ENCODE assay signal across 8 mouse cellular contexts in the genomic region with DNA sequence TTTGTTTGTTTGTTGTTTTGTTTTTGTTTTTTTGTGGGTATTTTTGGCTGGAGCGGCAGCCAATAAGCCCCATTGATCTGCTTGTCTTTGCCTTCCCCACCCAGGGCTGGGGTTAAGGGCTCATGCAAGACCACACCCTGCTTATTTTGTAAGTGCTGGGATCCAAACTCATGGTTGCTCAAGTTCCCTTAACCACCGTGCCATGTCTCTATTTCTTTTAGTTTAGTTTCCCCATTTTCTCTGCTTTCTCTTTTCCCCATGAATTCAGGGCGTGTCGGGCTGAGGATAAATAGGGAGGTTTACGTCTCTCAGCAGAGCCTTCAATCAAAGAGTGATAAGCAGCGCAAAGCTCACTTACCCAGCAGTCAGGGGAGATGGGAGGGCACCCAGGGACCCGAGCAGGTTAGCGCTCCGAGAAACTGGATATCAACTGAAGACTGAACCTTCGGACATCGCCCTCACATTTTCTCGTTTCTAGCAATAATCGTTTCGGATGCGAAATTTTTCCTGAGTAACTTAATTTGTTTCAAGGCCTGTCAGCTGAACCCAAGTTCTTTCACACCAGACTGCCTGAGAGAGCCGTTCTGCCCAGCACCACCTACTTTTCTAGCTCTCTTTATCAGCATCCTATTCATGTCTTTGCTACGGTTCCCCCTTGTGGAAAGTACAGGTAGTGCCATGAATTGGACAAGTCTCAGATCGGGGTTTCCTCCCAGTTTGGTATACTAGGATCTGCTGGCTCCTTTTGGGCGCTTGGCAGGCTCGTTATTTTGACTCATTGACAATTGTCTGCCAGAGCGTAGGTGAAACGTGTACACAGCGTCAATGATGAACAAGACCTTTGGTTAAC. TPM values are rescaled to one million over a fixed set of nuclear protein-coding genes. Genes with fewer than 3 reads are reported as not detected.
DNase-seq lines count a peak whose midpoint lies in the region; ATAC-seq and TF ChIP-seq lines count a peak whose summit lies in the region.

No protein-coding gene starts in this region.

- no peaks in the 10 kb centered on the region for H3K27me3 ChIP-seq in embryonic facial prominence, embryonic 14.5 days (replicated peaks; ENCODE audit: control insufficient read depth, insufficient read depth, low read length)
- H3K27me3 ChIP-seq in limb, embryonic 12.5 days, result no peaks in the 10 kb centered on the region
- no peaks in the 10 kb centered on the region for H3K27me3 ChIP-seq in midbrain, embryonic 14.5 days (ENCODE audit: control insufficient read depth, insufficient read depth, low read length)
- peaks cover 5% of the 10 kb centered on the region for H3K27me3 ChIP-seq in spleen, adult 2 months (ENCODE audit: control insufficient read depth, insufficient read depth, low read length)

- H3K4me3 ChIP-seq in bone marrow macrophage, adult 2 months (ENCODE audit: insufficient read depth, low read length), result peak overlapping the region; percentile 48
- H3K4me3 ChIP-seq in embryonic facial prominence, embryonic 14.5 days (ENCODE audit: low read depth, low read length), result peak overlapping the region; percentile 12; the same call in 1 of the 2 replicates
- no peak overlapping the region for H3K4me3 ChIP-seq in limb, embryonic 12.5 days (replicated peaks)
- no peak overlapping the region for H3K4me3 ChIP-seq in midbrain, embryonic 14.5 days (replicated peaks; ENCODE audit: low read depth, low read length)
- H3K4me3 ChIP-seq in spleen, adult 2 months (ENCODE audit: extremely low read depth, insufficient read depth, insufficient read length), result no peak overlapping the region

- TF ChIP-seq POLR2A in bone marrow macrophage, adult 2 months (IDR thresholded peaks at IDR 0.05; ENCODE audit: borderline replicate concordance, low read depth, low read length), result no peak
- no peak for TF ChIP-seq POLR2A in spleen, adult 2 months (IDR thresholded peaks at IDR 0.05; ENCODE audit: low read depth, low read length)

- WGBS in embryonic facial prominence, embryonic 14.5 days, result 18% methylated on average over 23 of the region's 23 CpGs
- 26% methylated on average over 23 of the region's 23 CpGs for WGBS in limb, embryonic 12.5 days
- 20% methylated on average over 23 of the region's 23 CpGs for WGBS in midbrain, embryonic 14.5 days
- 29% methylated on average over 23 of the region's 23 CpGs for WGBS in spleen, adult 2 months

- ATAC-seq in embryonic facial prominence, embryonic 14.5 days (ENCODE audit: low read depth), result peak; percentile 51; the same call in 1 of the 2 replicates
- ATAC-seq in limb, embryonic 12.5 days (ENCODE audit: insufficient number of reproducible peaks, insufficient read depth, low FRiP score, low TSS enrichment, low read depth), result no peak
- peak; percentile 28; the same call in 1 of the 2 replicates for ATAC-seq in midbrain, embryonic 14.5 days (ENCODE audit: low FRiP score, low TSS enrichment)

- peak overlapping the region; percentile 42 for H3K4me2 ChIP-seq in embryonic facial prominence, embryonic 14.5 days (ENCODE audit: low read depth, low read length)
- 0 out of 2 replicates have a peak overlapping the region, but pooled peaks have one; percentile 9 for H3K4me2 ChIP-seq in limb, embryonic 12.5 days
- peak overlapping the region; percentile 29 for H3K4me2 ChIP-seq in midbrain, embryonic 14.5 days (ENCODE audit: low read length)

- H3K36me3 ChIP-seq in embryonic facial prominence, embryonic 14.5 days (ENCODE audit: control insufficient read depth, insufficient read depth, low read length), result no peaks in the 10 kb centered on the region
- no peaks in the 10 kb centered on the region for H3K36me3 ChIP-seq in limb, embryonic 12.5 days
- H3K36me3 ChIP-seq in midbrain, embryonic 14.5 days (ENCODE audit: control insufficient read depth, insufficient read depth, low read length), result no peaks in the 10 kb centered on the region
- H3K36me3 ChIP-seq in spleen, adult 2 months (ENCODE audit: control insufficient read depth, insufficient read depth, low read length), result no peaks in the 10 kb centered on the region

- no peak; the same call in 1 of the 2 replicates for TF ChIP-seq CTCF in bone marrow macrophage, adult 2 months (IDR thresholded peaks at IDR 0.05; ENCODE audit: low read depth, low read length)
- peak; percentile 25; the same call in 1 of the 2 replicates for TF ChIP-seq CTCF in spleen, adult 2 months (IDR thresholded peaks at IDR 0.05; ENCODE audit: extremely low read depth, insufficient read depth, insufficient read length, insufficient replicate concordance)

- no peak overlapping the region for H3K9ac ChIP-seq in embryonic facial prominence, embryonic 14.5 days (ENCODE audit: low read depth, low read length)
- H3K9ac ChIP-seq in limb, embryonic 12.5 days (replicated peaks), result no peak overlapping the region
- H3K9ac ChIP-seq in midbrain, embryonic 14.5 days (replicated peaks; ENCODE audit: low read length), result no peak overlapping the region

- no peaks in the 10 kb centered on the region for H3K9me3 ChIP-seq in embryonic facial prominence, embryonic 14.5 days (ENCODE audit: control insufficient read depth, low read length)
- no peaks in the 10 kb centered on the region for H3K9me3 ChIP-seq in limb, embryonic 12.5 days
- no peaks in the 10 kb centered on the region for H3K9me3 ChIP-seq in midbrain, embryonic 14.5 days (ENCODE audit: control insufficient read depth, low read length)

- peak; percentile 73 to 81 for DNase-seq in B cell, adult 2 months
- DNase-seq in embryonic facial prominence, embryonic 14.5 days (ENCODE audit: low spot score), result peak; percentile 91
- peak; percentile 72 to 89 for DNase-seq in heart, adult 9 months (ENCODE audit: low spot score in 2 of 2)
- DNase-seq in kidney, adult 9 months, result peak; percentile 90
- DNase-seq in midbrain, embryonic 14.5 days, result peak; percentile 95
- peak; percentile 57 to 64 for DNase-seq in spleen, adult 2 months (ENCODE audit: low read depth in 1 of 2, low spot score in 2 of 2)

- H3K4me1 ChIP-seq in bone marrow macrophage, adult 2 months (ENCODE audit: control insufficient read depth, insufficient read depth, low read length), result peaks cover 26% of the 10 kb centered on the region
- H3K4me1 ChIP-seq in embryonic facial prominence, embryonic 14.5 days (ENCODE audit: control insufficient read depth, insufficient read depth, low read length), result peaks cover 10% of the 10 kb centered on the region
- peaks cover 19% of the 10 kb centered on the region for H3K4me1 ChIP-seq in limb, embryonic 12.5 days (replicated peaks)
- peaks cover 22% of the 10 kb centered on the region for H3K4me1 ChIP-seq in midbrain, embryonic 14.5 days (ENCODE audit: control insufficient read depth, insufficient read depth, low read length)
- peaks cover 4% of the 10 kb centered on the region for H3K4me1 ChIP-seq in spleen, adult 2 months (ENCODE audit: control insufficient read depth, insufficient read depth, insufficient read length)

- H3K27ac ChIP-seq in bone marrow macrophage, adult 2 months (ENCODE audit: insufficient read depth, low read depth, low read length), result peak overlapping the region; percentile 55
- no peak overlapping the region for H3K27ac ChIP-seq in embryonic facial prominence, embryonic 14.5 days (replicated peaks; ENCODE audit: low read depth, low read length)
- no peak overlapping the region for H3K27ac ChIP-seq in limb, embryonic 12.5 days
- no peak overlapping the region for H3K27ac ChIP-seq in midbrain, embryonic 14.5 days (replicated peaks; ENCODE audit: low read depth, low read length)
- no peak overlapping the region for H3K27ac ChIP-seq in spleen, adult 2 months (ENCODE audit: insufficient read depth, low read length)

RNA-seq across cellular contexts. Expression of gene Dennd2a, which starts 4.7 kb away (rescaled TPM):
- 4.3 and 5.0 TPM in 2 replicates for polyA plus RNA-seq in bone marrow macrophage, adult 2 months (2012; ENCODE audit: insufficient read depth, insufficient read length, missing spikeins)
- polyA plus RNA-seq in embryonic facial prominence, embryonic 14.5 days (2014; fragmentation: Nextera tagmentation; extraction: Ambion mirVana), result 24.0 and 28.4 TPM in 2 replicates
- polyA plus RNA-seq in limb, embryonic 12.5 days (2016; fragmentation: Nextera tagmentation; extraction: Ambion mirVana), result 34.9 and 35.3 TPM in 2 replicates
- polyA plus RNA-seq in midbrain, embryonic 14.5 days (2014; fragmentation: Nextera tagmentation; extraction: Ambion mirVana), result 23.3 and 31.5 TPM in 2 replicates
- 7.3 and 9.2 TPM in 2 replicates for polyA plus RNA-seq in spleen, adult 2 months (2012; rRNA removed)

RNA-seq across cellular contexts. Expression of gene Adck2, which starts 11.3 kb away (rescaled TPM):
- polyA plus RNA-seq in bone marrow macrophage, adult 2 months (2012; ENCODE audit: insufficient read depth, insufficient read length, missing spikeins), result 17.1 and 21.2 TPM in 2 replicates
- polyA plus RNA-seq in embryonic facial prominence, embryonic 14.5 days (2014; fragmentation: Nextera tagmentation; extraction: Ambion mirVana), result 27.3 and 32.8 TPM in 2 replicates
- polyA plus RNA-seq in limb, embryonic 12.5 days (2016; fragmentation: Nextera tagmentation; extraction: Ambion mirVana), result 31.4 and 38.6 TPM in 2 replicates
- polyA plus RNA-seq in midbrain, embryonic 14.5 days (2014; fragmentation: Nextera tagmentation; extraction: Ambion mirVana), result 34.5 and 48.7 TPM in 2 replicates
- polyA plus RNA-seq in spleen, adult 2 months (2012; rRNA removed), result 8.6 and 14.1 TPM in 2 replicates

RNA-seq across cellular contexts. Expression of gene Gm42420, which starts 23.2 kb away (rescaled TPM):
- not detected in 2 replicates for polyA plus RNA-seq in bone marrow macrophage, adult 2 months (2012; ENCODE audit: insufficient read depth, insufficient read length, missing spikeins)
- polyA plus RNA-seq in embryonic facial prominence, embryonic 14.5 days (2014; fragmentation: Nextera tagmentation; extraction: Ambion mirVana), result not detected in 2 replicates
- polyA plus RNA-seq in limb, embryonic 12.5 days (2016; fragmentation: Nextera tagmentation; extraction: Ambion mirVana), result 1.0 TPM in 1 of 2 replicates, not detected in the other
- polyA plus RNA-seq in midbrain, embryonic 14.5 days (2014; fragmentation: Nextera tagmentation; extraction: Ambion mirVana), result 0.58 TPM in 1 of 2 replicates, not detected in the other
- 0.79 TPM in 1 of 2 replicates, not detected in the other for polyA plus RNA-seq in spleen, adult 2 months (2012; rRNA removed)

RNA-seq across cellular contexts. Expression of gene Ndufb2, which starts 30.0 kb away (rescaled TPM):
- polyA plus RNA-seq in bone marrow macrophage, adult 2 months (2012; ENCODE audit: insufficient read depth, insufficient read length, missing spikeins), result 68.1 and 70.5 TPM in 2 replicates
- polyA plus RNA-seq in embryonic facial prominence, embryonic 14.5 days (2014; fragmentation: Nextera tagmentation; extraction: Ambion mirVana), result 343 and 390 TPM in 2 replicates
- polyA plus RNA-seq in limb, embryonic 12.5 days (2016; fragmentation: Nextera tagmentation; extraction: Ambion mirVana), result 298 and 316 TPM in 2 replicates
- polyA plus RNA-seq in midbrain, embryonic 14.5 days (2014; fragmentation: Nextera tagmentation; extraction: Ambion mirVana), result 404 and 530 TPM in 2 replicates
- 71.2 and 124 TPM in 2 replicates for polyA plus RNA-seq in spleen, adult 2 months (2012; rRNA removed)

Comparison
In these comparisons a context has a peak if more than half of its experiments do, and no peak if none do; other contexts are left out.
1. H3K4me3 ChIP-seq: peak in bone marrow macrophage, adult 2 months (single experiment) and embryonic facial prominence, embryonic 14.5 days (single experiment); none in limb, embryonic 12.5 days (single experiment), midbrain, embryonic 14.5 days (single experiment) and spleen, adult 2 months (single experiment).
2. Peak in every context shown above with its lines, with median percentiles within 50 percentile points of each other: DNase-seq and H3K4me2 ChIP-seq.